Mouse (Mus musculus): Measurements from ENCODE around the gene E130208F15Rik. TPM values are rescaled to one million over a fixed set of nuclear protein-coding genes. Genes with fewer than 3 reads are reported as not detected.

The E130208F15Rik gene
- not detected in 2 replicates for polyA plus RNA-seq (2015; fragmentation: Nextera tagmentation; extraction: Ambion mirVana)

GRCm38 (mm10) chr7:30321539-30322284 lies at the start of gene E130208F15Rik:
E130208F15Rik (plus strand) TSS chr7:30321740.

GRCm38 (mm10) chr7:30279951-30280669 lies 41.4 kb upstream of the E130208F15Rik start, which contains the start of the genes Thap8 and Wdr62:
Thap8 (plus strand) TSS chr7:30280094.
Wdr62 (minus strand) TSS chr7:30280419.

DNA sequence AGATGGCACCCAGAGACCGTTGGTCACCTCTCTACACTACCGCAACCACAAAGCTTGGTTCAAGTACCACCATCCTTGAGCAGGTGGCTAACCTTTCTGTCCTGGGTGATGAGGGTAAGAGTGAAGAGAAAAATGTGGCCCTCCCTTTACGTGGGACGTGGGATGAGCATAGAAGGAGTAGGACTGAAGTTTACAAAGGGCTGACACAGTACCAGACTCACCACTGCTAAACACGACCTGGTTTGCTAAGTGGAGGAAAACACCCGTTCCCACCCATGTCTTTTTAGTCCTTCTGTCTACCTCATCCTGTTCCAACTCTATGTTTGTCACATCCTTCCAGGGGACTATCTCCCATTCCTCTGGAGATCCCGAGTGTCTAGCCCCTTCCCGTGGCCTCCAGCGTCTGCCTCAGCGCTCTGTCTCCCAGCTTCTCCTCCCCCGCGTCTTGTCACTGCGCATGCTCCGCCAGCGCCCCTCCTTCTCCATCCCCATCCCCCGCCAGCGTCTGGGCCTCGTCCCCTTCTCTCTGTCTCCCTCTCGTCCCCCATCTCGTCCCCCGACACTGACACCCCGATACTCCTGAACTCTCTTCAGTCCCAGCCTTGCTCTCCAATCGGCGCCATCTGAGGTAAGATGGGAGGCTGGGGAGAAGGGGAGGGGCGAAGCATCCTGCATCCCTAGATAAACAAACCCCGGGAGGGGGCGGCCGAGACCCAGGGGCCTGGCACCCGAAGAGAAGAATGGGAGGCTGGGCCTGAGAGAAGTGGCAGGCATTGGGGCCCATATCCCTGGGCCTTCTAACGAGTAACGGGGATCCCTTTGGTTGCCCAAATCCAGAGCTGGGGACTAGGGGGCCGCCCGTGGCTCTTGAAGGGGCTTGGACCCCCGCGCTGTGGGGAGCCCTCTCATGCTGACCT lies 30.1 kb upstream of the E130208F15Rik start, which contains the start of gene Clip3:
Gene Clip3, plus strand, starts transcription at position 514 of the 917 bp plus-strand sequence.

DNA sequence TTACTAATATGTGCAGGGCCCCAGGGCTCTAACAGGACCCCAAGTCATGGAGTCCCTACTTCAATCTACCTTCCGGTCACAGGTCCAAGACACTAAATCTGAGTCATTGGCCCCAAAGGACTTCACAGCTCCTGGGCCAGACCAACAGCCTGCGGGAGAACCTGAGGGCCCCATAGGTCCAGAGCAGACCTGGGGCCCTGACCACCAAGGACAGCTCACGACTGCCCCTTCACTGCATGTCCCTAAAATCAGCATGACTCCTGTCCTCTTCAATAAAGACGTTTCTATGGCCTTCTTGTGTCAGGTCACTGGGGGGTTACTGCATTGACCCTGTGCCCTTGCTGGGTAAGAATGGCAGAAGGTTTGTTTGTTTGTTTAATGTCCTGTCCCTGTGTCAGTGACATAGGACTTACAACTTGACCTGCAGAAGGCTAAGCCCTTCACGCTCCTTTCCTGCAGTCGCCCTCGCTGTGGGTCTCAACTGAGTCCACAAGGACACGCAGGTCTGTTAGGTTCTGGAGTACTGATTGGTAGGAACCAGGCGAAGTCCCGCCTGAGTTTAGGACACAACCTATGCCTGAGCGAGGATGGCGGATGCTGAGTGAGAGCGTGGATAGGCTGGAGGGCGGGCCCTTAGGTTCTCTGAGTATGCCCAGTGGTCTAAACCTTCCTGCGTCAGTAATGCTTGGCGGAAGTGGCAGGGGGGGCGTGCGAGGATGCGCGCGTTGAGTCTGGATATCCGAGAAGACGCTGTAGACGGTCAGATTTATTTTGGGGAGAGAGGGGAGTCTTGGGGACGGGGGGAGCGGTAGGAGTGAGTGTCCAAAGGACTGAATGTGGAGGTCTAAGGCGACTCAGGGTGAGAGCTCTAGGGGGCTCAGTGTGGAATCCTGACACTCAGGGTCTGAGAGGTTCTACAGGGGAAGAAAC lies 13.2 kb upstream of the E130208F15Rik start, which contains the start of gene Alkbh6:
Gene Alkbh6, plus strand, starts transcription at position 642 of the 930 bp plus-strand sequence.

DNA sequence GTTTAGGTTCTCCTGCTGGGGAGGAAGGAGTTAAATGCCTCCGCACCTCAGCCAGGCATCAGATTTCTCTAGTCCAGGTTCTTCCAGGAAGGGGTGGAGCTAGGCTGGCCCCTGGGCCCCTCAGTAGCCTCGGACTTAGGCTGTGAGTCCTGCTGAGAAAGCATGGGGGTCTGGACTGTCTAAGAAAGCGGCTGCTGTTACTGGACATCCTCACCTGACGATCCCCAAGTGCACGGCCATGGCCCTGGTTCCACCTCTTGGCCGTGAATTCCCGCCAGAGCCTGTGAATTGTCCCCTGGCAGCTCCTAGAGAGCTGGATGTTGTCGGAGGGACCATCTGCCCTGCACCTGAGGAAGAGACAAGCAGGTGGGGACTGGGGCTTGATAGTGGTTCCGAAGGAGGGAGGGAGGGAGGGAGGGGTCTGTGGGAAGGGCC lies 6.8 kb upstream of the E130208F15Rik start, which contains the start of gene Syne4:
Gene Syne4, plus strand, starts transcription at position 87 of the 435 bp plus-strand sequence.

GRCm38 (mm10) chr7:30323795-30324194 lies 2.3 kb downstream of the E130208F15Rik start, which contains the start of gene Sdhaf1:
Sdhaf1 (minus strand) TSS chr7:30323895.

DNA sequence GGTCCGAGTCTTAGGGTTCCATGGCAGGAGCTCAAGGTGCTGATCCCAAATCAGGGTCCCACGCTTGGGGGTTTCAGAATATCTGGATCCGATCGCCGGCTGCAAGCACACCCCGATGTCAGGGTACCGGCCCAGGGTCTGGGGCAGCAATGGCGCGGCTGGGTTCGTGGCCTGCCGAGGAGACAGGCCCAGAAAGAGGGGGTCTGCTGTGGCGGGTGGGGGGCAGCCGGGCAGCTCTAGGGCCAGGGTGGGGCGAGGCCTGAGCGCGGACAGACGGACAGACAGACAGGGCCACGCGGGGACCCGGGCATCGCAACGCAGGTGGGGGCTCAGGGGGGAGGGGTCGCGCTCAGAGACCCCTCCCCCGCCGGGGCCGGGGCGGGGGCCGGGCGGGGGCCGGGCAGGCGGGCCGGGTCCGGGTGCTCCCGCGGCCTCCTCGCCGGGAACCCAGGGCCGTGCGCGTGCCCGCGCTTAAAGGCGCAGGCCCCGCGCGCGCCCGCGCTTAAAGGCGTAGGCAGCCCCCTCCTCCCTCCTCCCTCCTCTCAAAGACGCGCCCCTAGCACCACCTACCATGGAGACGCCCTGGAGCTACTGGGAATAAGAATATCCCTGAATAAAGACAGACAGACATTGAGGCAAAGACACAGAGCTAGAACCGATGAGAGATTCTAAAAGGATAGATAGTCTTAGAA lies 41.3 kb downstream of the E130208F15Rik start, which contains the start of gene Lrfn3:
Gene Lrfn3, minus strand, starts transcription at position 121 of the 692 bp plus-strand sequence.

Other genes starting within 250 kb of the E130208F15Rik start
- gene Zfp82, start 248.8 kb upstream of the E130208F15Rik start, polyA plus RNA-seq (2015; fragmentation: Nextera tagmentation; extraction: Ambion mirVana), result 1.5 and 2.6 TPM in 2 replicates
- gene Gm26920, start 231.3 kb upstream of the E130208F15Rik start, polyA plus RNA-seq (2015; fragmentation: Nextera tagmentation; extraction: Ambion mirVana), result 0.84 TPM in 1 of 2 replicates, not detected in the other
- gene Zfp566, start 231.2 kb upstream of the E130208F15Rik start, polyA plus RNA-seq (2015; fragmentation: Nextera tagmentation; extraction: Ambion mirVana), result 2.7 and 5.3 TPM in 2 replicates
- 19.7 and 22.8 TPM in 2 replicates for gene Zfp260, start 227.0 kb upstream of the E130208F15Rik start, polyA plus RNA-seq (2015; fragmentation: Nextera tagmentation; extraction: Ambion mirVana)
- gene Zfp382, start 199.8 kb upstream of the E130208F15Rik start, polyA plus RNA-seq (2015; fragmentation: Nextera tagmentation; extraction: Ambion mirVana), result 1.9 and 2.0 TPM in 2 replicates
- 6.0 and 7.1 TPM in 2 replicates for gene Zfp146, start 152.0 kb upstream of the E130208F15Rik start, polyA plus RNA-seq (2015; fragmentation: Nextera tagmentation; extraction: Ambion mirVana)
- 1.4 and 2.1 TPM in 2 replicates for gene Cox7a1, start 137.6 kb upstream of the E130208F15Rik start, polyA plus RNA-seq (2015; fragmentation: Nextera tagmentation; extraction: Ambion mirVana)
- gene Capns1, start 122.9 kb upstream of the E130208F15Rik start, polyA plus RNA-seq (2015; fragmentation: Nextera tagmentation; extraction: Ambion mirVana), result 72.4 and 74.1 TPM in 2 replicates
- gene Polr2i, start 89.8 kb upstream of the E130208F15Rik start, polyA plus RNA-seq (2015; fragmentation: Nextera tagmentation; extraction: Ambion mirVana), result 76.3 and 78.3 TPM in 2 replicates
- 75.0 and 79.1 TPM in 2 replicates for gene Tbcb, start 89.5 kb upstream of the E130208F15Rik start, polyA plus RNA-seq (2015; fragmentation: Nextera tagmentation; extraction: Ambion mirVana)
- not detected in 2 replicates for gene Ovol3, start 86.0 kb upstream of the E130208F15Rik start, polyA plus RNA-seq (2015; fragmentation: Nextera tagmentation; extraction: Ambion mirVana)
- gene Thap8, start 41.6 kb upstream of the E130208F15Rik start, polyA plus RNA-seq (2015; fragmentation: Nextera tagmentation; extraction: Ambion mirVana), result 0.18 TPM in 2 replicates
- 9.3 and 10.4 TPM in 2 replicates for gene Wdr62, start 41.3 kb upstream of the E130208F15Rik start, polyA plus RNA-seq (2015; fragmentation: Nextera tagmentation; extraction: Ambion mirVana)
- gene Clip3, start 30.0 kb upstream of the E130208F15Rik start, polyA plus RNA-seq (2015; fragmentation: Nextera tagmentation; extraction: Ambion mirVana), result 4.1 and 6.3 TPM in 2 replicates
- gene Alkbh6, start 13.0 kb upstream of the E130208F15Rik start, polyA plus RNA-seq (2015; fragmentation: Nextera tagmentation; extraction: Ambion mirVana), result 22.7 and 26.0 TPM in 2 replicates
- 2.6 and 3.4 TPM in 2 replicates for gene Syne4, start 6.9 kb upstream of the E130208F15Rik start, polyA plus RNA-seq (2015; fragmentation: Nextera tagmentation; extraction: Ambion mirVana)
- gene Sdhaf1, start 2.2 kb downstream of the E130208F15Rik start, polyA plus RNA-seq (2015; fragmentation: Nextera tagmentation; extraction: Ambion mirVana), result 10.2 and 11.3 TPM in 2 replicates
- 0.81 and 1.0 TPM in 2 replicates for gene Lrfn3, start 41.0 kb downstream of the E130208F15Rik start, polyA plus RNA-seq (2015; fragmentation: Nextera tagmentation; extraction: Ambion mirVana)
- 396 and 576 TPM in 2 replicates for gene Tyrobp, start 92.0 kb downstream of the E130208F15Rik start, polyA plus RNA-seq (2015; fragmentation: Nextera tagmentation; extraction: Ambion mirVana)
- gene Hcst, start 98.1 kb downstream of the E130208F15Rik start, polyA plus RNA-seq (2015; fragmentation: Nextera tagmentation; extraction: Ambion mirVana), result 32.8 and 46.4 TPM in 2 replicates
- gene Nfkbid, start 100.0 kb downstream of the E130208F15Rik start, polyA plus RNA-seq (2015; fragmentation: Nextera tagmentation; extraction: Ambion mirVana), result 4.5 and 5.9 TPM in 2 replicates
- 2.0 and 2.3 TPM in 2 replicates for gene Aplp1, start 123.8 kb downstream of the E130208F15Rik start, polyA plus RNA-seq (2015; fragmentation: Nextera tagmentation; extraction: Ambion mirVana)
- gene Kirrel2, start 135.9 kb downstream of the E130208F15Rik start, polyA plus RNA-seq (2015; fragmentation: Nextera tagmentation; extraction: Ambion mirVana), result 0.04 and 0.23 TPM in 2 replicates
- 0.21 and 0.32 TPM in 2 replicates for gene Nphs1, start 136.6 kb downstream of the E130208F15Rik start, polyA plus RNA-seq (2015; fragmentation: Nextera tagmentation; extraction: Ambion mirVana)
- gene Prodh2, start 171.9 kb downstream of the E130208F15Rik start, polyA plus RNA-seq (2015; fragmentation: Nextera tagmentation; extraction: Ambion mirVana), result 0.10 TPM in 1 of 2 replicates, not detected in the other
- 3.5 TPM in 2 replicates for gene Arhgap33, start 213.3 kb downstream of the E130208F15Rik start, polyA plus RNA-seq (2015; fragmentation: Nextera tagmentation; extraction: Ambion mirVana)
- gene Hspb6, start 230.4 kb downstream of the E130208F15Rik start, polyA plus RNA-seq (2015; fragmentation: Nextera tagmentation; extraction: Ambion mirVana), result 14.6 and 14.7 TPM in 2 replicates
- 2.5 and 3.4 TPM in 2 replicates for gene Proser3, start 230.6 kb downstream of the E130208F15Rik start, polyA plus RNA-seq (2015; fragmentation: Nextera tagmentation; extraction: Ambion mirVana)
- gene Lin37, start 238.1 kb downstream of the E130208F15Rik start, polyA plus RNA-seq (2015; fragmentation: Nextera tagmentation; extraction: Ambion mirVana), result 38.8 and 42.2 TPM in 2 replicates
- gene U2af1l4, start 241.6 kb downstream of the E130208F15Rik start, polyA plus RNA-seq (2015; fragmentation: Nextera tagmentation; extraction: Ambion mirVana), result 61.2 and 70.3 TPM in 2 replicates
- gene Gm49396, start 241.6 kb downstream of the E130208F15Rik start, polyA plus RNA-seq (2015; fragmentation: Nextera tagmentation; extraction: Ambion mirVana), result 4.4 and 4.9 TPM in 2 replicates
- 105 and 115 TPM in 2 replicates for gene Psenen, start 241.9 kb downstream of the E130208F15Rik start, polyA plus RNA-seq (2015; fragmentation: Nextera tagmentation; extraction: Ambion mirVana)
- 2.4 and 2.9 TPM in 2 replicates for gene Igflr1, start 243.7 kb downstream of the E130208F15Rik start, polyA plus RNA-seq (2015; fragmentation: Nextera tagmentation; extraction: Ambion mirVana)